Mouse (Mus musculus) limb, embryonic 12.5 days (tissue): ENCODE data around the gene Scd4. TPM values are rescaled to one million over a fixed set of nuclear protein-coding genes. Genes with fewer than 3 reads are reported as not detected.
"Not testable (repeated sequence)": the region's sequence is repeated elsewhere in the genome, so short reads cannot be mapped to it uniquely, and the experiment has no call there.

Experiments
- ATAC-seq: fragments of 200-750 bp; cut with Nextera tagmentation; 2 replicates; pipeline ENCODE4 v1.8.0; 2017; ENCODE audit warnings: low read depth, moderate TSS enrichment; ENCODE audit not compliant: insufficient number of reproducible peaks, insufficient read depth, low FRiP score, low TSS enrichment
- H3K27ac ChIP-seq: fragments of 300-500 bp; sonication (generic); 2 replicates; pipeline ENCODE4 v1.5.1; 2016; ENCODE audit warnings: mild to moderate bottlenecking, moderate library complexity
- H3K27me3 ChIP-seq: fragments of 300-500 bp; sonication (generic); 2 replicates; pipeline ENCODE4 v1.6.1; 2016; ENCODE audit warnings: mild to moderate bottlenecking, moderate library complexity
- H3K36me3 ChIP-seq: fragments of 300-500 bp; sonication (generic); 2 replicates; pipeline ENCODE4 v1.6.1; 2016; ENCODE audit warnings: mild to moderate bottlenecking, moderate library complexity
- H3K4me1 ChIP-seq: fragments of 300-500 bp; sonication (generic); replicated peaks from 2 replicates; pipeline ENCODE4 v1.6.1; 2016
- H3K4me2 ChIP-seq: fragments of 300-500 bp; sonication (generic); 2 replicates; pipeline ENCODE4 v1.6.1; 2016; ENCODE audit warnings: mild to moderate bottlenecking, moderate library complexity
- H3K4me3 ChIP-seq: fragments of 300-500 bp; sonication (generic); replicated peaks from 2 replicates; pipeline ENCODE4 v1.5.1; 2016; ENCODE audit warnings: mild to moderate bottlenecking
- H3K9ac ChIP-seq: fragments of 300-500 bp; sonication (generic); replicated peaks from 2 replicates; pipeline ENCODE4 v1.6.1; 2016; ENCODE audit warnings: mild to moderate bottlenecking, moderate library complexity
- H3K9me3 ChIP-seq: fragments of 300-500 bp; sonication (generic); 2 replicates; pipeline ENCODE4 v1.6.1; 2016; ENCODE audit warnings: mild to moderate bottlenecking, moderate library complexity
- WGBS: fragments of 180-500 bp; shearing (Covaris S2); methylation state at CpG from one replicate; pipeline ENCODE4 v1.1.7; 2016; 5-methylcytosine and 5-hydroxymethylcytosine counted together
- polyA plus RNA-seq: library from polyadenylated mRNA; unstranded; fragments of >200 nt; fragmentation: Nextera tagmentation; extraction: Ambion mirVana; gene quantifications from 2 replicates; pipeline ENCODE4 v1.2.1, GENCODE M21; 2016

Gene Scd4
- polyA plus RNA-seq, 1 experiment from 2014 or later: 0.06 TPM

DNA sequence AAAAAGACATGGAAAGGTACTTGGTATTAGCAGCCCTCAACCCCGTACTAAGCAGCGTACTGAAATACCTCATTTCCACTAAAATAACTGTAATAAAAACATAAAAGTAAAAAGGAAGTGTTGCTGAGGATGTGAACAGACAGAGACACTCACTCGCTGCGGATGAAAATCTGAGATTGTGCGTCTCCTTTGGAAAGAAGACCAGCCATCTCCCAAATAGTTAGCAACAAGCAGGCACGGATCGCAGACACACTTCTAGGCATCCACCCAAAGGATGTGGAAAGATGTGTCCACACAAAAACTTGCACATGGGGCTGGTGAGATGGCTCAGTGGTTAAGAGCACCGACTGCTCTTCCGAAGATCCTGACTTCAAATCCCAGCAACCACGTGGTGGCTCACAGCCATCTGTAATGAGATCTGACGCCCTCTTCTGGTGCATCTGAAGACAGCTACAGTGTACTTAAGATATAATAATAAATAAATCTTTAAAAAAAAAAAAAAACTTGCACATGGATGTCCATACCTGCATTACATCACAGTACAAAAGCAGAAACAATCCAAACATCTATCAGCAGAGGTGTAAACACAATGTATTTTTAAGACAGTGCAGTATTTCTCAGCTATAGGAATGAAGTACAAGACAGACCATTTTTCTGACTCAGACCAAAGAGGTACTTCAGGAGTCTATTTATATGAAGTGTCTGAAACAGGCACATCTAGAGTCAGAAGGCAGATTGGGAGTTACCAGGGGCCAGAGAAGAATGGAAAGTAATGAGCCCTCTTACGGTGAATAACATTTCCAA lies 23.3 kb upstream of the Scd4 start:
- Histone ChIP-seq H3K4me2 (no peak overlapping the region), H3K27me3 (no peaks in the 10 kb centered on the region), H3K9me3 (no peaks in the 10 kb centered on the region), H3K9ac (no peak overlapping the region), H3K36me3 (peaks cover 48% of the 10 kb centered on the region), H3K27ac (no peak overlapping the region), H3K4me1 (peaks cover 6% of the 10 kb centered on the region; the same call in 1 of the 2 replicates), H3K4me3 (no peak overlapping the region)
- no peak for ATAC-seq
- WGBS: 78% methylated on average over 12 of the region's 12 CpGs

DNA sequence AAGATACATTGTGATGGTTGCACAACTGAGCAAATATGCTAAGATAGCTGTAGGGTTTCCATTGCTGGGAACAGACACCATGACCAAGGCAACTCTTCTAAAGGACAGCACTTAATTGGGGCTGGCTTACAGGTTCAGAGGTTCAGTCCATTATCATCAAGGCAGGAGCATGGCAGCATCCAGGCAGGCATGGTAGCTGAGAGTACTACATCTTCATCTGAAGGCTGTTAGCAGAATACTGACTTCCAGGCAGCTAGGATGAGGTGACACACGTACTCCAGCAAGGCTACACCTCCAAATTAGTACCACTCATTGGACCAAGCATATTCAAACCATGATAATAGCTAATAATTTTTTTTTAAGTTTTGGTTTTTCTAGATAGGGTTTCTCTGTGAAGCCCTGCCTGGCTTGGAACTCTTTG lies 22.7 kb upstream of the Scd4 start:
- not testable (repeated sequence) for H3K9me3 ChIP-seq, H3K9ac ChIP-seq, H3K27ac ChIP-seq, ATAC-seq, H3K4me1 ChIP-seq, H3K27me3 ChIP-seq, H3K4me2 ChIP-seq, H3K4me3 ChIP-seq
- peaks cover 42% of the 10 kb centered on the region for H3K36me3 ChIP-seq
- WGBS: 96% methylated on average over 1 of the region's 1 CpGs

DNA sequence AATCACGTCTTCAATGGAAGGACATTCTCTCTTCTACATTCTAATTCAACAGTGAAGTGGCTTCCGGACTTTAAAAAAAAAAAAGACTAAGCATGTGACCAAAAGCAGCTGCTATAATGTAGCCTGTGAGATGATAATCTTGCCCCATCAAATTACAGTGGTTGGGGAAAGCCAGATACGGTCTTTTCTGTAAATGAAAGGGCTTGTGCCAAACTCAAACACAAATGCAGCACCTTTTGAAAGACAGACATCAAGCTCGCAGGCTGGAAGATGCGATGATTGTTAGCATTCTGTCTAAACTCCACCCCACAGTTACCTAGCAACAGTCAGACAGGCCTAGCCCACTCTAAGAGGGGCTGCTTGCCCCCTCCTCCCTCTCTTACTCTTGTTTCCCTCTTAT lies 22.1 kb upstream of the Scd4 start:
- ATAC-seq: no peak
- Histone ChIP-seq H3K4me1 (peaks cover 14% of the 10 kb centered on the region; the same call in 1 of the 2 replicates), H3K27me3 (no peaks in the 10 kb centered on the region), H3K36me3 (peaks cover 36% of the 10 kb centered on the region), H3K4me2 (no peak overlapping the region), H3K9ac (no peak overlapping the region), H3K9me3 (no peaks in the 10 kb centered on the region), H3K27ac (no peak overlapping the region), H3K4me3 (no peak overlapping the region)
- 68% methylated on average over 5 of the region's 5 CpGs for WGBS

DNA sequence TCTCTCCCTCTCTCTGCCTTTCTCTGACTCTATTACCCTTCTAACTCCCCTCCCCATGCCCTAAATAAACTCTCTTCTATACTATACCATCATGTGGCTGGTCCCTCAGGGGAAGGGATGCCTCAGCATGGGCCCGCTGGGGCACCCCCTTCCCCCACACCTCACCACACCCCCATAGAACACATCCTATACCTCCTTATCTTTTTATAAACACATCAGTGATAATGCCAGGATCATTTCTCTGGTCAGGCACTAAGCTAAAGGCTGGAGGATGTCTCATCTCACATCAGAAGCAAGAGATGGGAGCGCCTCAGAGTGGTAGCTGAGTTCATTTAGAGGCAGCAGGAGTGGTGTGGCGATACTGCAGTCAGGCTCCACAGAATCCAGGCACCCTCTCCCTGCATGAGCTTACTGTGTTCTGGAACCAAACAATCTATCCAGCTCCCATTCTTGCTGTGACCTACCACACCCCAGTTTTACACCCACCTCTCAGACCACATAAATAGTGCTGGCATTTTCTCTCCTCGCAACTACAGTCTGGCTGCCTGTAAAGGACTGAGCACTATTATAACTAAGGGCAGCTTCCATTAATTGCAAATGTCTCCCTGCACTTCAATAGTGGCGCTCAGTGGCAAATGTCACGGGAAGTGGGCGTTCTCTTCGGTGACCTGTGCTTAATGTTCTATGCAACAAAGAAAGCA lies 21.4 kb upstream of the Scd4 start:
- 83% methylated on average over 8 of the region's 8 CpGs for WGBS
- H3K27ac ChIP-seq: 0 out of 2 replicates have a peak overlapping the region, but pooled peaks have one; percentile 8

DNA sequence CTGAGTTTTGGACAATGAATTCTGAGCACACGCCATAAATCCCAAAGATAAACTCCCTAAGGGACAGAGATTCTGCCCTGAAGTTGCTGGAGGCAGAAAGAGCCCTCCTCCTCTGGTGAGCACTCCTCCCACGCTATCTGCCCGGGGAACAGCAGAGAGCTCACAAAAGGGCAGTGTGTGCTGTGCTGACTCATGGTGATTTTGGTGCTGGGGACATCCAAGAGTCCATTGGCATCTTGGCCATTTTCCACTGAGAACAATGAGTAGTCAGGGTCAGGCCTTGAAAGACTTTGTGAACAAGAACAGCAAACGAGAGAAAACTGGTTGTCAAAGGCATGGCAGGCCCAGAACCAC lies 20.9 kb upstream of the Scd4 start:
- Histone ChIP-seq H3K27ac (0 out of 2 replicates have a peak overlapping the region, but pooled peaks have one; percentile 8), H3K9me3 (no peaks in the 10 kb centered on the region), H3K9ac (no peak overlapping the region), H3K27me3 (no peaks in the 10 kb centered on the region), H3K4me1 (peaks cover 17% of the 10 kb centered on the region; the same call in 1 of the 2 replicates), H3K4me2 (no peak overlapping the region), H3K4me3 (no peak overlapping the region), H3K36me3 (peaks cover 24% of the 10 kb centered on the region)
- no peak for ATAC-seq
- WGBS: 69% methylated on average over 4 of the region's 4 CpGs

More for the DNA sequence above, 21.4 kb upstream of the Scd4 start:
- peaks cover 14% of the 10 kb centered on the region; the same call in 1 of the 2 replicates for H3K4me1 ChIP-seq
- no peaks in the 10 kb centered on the region for H3K27me3 ChIP-seq
- ATAC-seq: no peak
- no peak overlapping the region for H3K4me2 ChIP-seq
- H3K9ac ChIP-seq: no peak overlapping the region
- H3K36me3 ChIP-seq: peaks cover 29% of the 10 kb centered on the region
- H3K4me3 ChIP-seq: no peak overlapping the region
- H3K9me3 ChIP-seq: no peaks in the 10 kb centered on the region

DNA sequence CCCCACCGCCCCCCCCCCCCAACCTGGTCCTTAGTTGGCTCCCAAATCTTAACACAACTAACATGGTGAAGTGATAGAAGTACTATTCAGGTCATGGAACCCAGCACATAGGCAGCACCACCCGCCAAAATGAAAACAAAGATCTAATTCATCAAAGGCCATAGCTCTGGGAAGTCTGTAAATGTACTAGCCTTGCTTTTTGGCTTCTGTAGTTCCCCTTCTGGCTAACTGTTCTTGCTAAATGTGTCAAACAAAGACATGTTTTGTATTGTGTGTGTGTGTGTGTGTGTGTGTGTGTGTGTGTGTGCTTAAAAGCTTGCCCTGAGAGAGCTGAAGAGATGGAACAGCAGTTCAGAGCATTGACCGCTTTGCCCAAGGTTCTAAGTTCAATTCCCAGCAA lies 19.8 kb upstream of the Scd4 start:
- Histone ChIP-seq H3K27me3 (no peaks in the 10 kb centered on the region), H3K4me1 (peaks cover 17% of the 10 kb centered on the region; the same call in 1 of the 2 replicates), H3K4me3 (no peak overlapping the region), H3K4me2 (no peak overlapping the region), H3K36me3 (peaks cover 13% of the 10 kb centered on the region), H3K9ac (no peak overlapping the region), H3K27ac (no peak overlapping the region), H3K9me3 (no peaks in the 10 kb centered on the region)
- no peak for ATAC-seq
- WGBS: 72% methylated on average over 3 of the region's 3 CpGs

DNA sequence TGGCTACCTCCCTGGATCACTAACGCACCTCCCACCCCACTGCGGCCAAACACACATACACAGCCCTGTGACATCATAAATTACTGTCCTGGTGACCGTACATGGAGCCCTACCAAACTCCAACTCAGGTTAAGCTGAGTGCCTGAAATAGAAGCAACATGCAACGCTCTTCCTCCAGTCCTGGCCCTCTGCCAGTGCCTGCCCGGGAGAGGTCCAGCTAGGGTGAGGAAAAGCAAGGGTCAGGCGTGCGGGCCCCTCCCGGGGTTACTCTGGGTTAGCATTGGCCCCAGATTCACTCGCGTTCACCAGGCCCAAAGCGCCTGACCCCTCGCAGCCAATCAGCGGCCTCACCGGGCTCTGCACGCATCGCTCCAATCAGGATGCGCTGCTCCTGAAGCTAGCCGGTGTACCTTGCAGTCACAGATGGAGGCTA lies 18.5 kb upstream of the Scd4 start:
- 1% methylated on average over 18 of the region's 18 CpGs for WGBS
- Histone ChIP-seq H3K4me1 (peaks cover 17% of the 10 kb centered on the region; the same call in 1 of the 2 replicates), H3K4me3 (peak overlapping the region; percentile 56), H3K9me3 (0 out of 2 replicates have a peak, but pooled peaks cover 6% of the 10 kb centered on the region), H3K27ac (peak overlapping the region; percentile 82), H3K9ac (peak overlapping the region; percentile 56), H3K36me3 (peaks cover 3% of the 10 kb centered on the region; the same call in 1 of the 2 replicates), H3K27me3 (no peaks in the 10 kb centered on the region), H3K4me2 (peak overlapping the region; percentile 83)
- peak; percentile 88 for ATAC-seq

DNA sequence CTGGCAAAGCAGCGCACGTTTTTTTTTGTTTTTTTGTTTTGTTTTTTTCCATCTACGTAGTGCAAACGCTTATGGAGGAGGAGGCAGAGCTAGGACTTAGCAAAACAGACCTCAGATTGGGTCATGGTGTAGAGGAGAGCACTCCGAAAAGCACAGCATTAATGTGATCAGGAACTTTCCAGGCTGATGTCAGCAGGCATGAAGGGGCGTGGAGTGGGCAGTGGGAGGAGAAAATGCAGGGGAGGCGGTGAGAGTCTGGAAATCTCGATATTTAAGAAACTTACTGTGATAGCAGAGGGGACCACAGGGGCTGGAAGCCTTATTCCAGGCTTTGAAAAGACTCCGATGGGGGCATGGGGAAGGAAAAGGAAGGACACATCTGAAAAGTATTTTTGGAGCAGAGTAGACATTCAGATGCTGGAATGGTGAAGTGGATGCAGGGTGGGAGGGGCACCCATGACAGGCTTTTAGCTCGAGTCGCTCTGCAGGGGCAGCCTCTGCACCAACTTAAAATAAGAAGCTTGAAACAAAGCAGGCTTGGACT lies 17.9 kb upstream of the Scd4 start:
- Histone ChIP-seq H3K9ac (peak overlapping the region; percentile 56), H3K4me1 (peaks cover 17% of the 10 kb centered on the region; the same call in 1 of the 2 replicates), H3K4me3 (peak overlapping the region; percentile 56), H3K27me3 (no peaks in the 10 kb centered on the region), H3K9me3 (0 out of 2 replicates have a peak, but pooled peaks cover 9% of the 10 kb centered on the region), H3K36me3 (no peaks in the 10 kb centered on the region), H3K27ac (peak overlapping the region; percentile 82), H3K4me2 (peak overlapping the region; percentile 83)
- peak; percentile 77; the same call in 1 of the 2 replicates for ATAC-seq
- 1% methylated on average over 11 of the region's 11 CpGs for WGBS

DNA sequence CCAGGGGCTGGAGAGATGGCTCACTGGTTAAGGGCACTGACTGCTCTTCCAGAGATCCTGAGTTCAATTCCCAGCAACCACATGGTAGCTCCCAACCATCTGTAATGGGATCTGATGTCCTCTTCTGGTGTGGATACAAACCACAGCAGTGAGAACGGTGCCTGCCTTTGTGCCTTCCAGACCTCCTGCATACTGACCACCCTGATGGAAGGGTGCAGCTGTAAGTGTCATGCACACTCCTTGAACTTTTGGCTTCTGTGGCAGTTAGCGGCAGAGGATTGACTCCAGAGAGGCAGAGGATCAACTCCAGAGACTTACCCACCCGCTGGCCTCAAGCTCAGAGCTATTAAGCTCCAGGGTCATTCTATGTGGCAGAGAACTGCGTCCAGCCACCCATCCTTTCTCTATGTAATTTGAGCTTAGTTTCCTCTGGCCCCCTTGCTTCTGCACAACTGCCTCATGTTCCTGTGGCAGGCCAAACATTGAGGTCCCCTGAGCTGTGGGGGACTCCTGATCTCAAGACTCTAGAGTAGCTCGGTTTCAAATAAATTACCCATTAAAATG lies 16.1 kb upstream of the Scd4 start:
- no peak for ATAC-seq
- Histone ChIP-seq H3K9me3 (0 out of 2 replicates have a peak, but pooled peaks cover 9% of the 10 kb centered on the region), H3K4me1 (peaks cover 17% of the 10 kb centered on the region; the same call in 1 of the 2 replicates), H3K4me2 (no peak overlapping the region), H3K4me3 (no peak overlapping the region), H3K27me3 (no peaks in the 10 kb centered on the region), H3K27ac (no peak overlapping the region), H3K36me3 (no peaks in the 10 kb centered on the region), H3K9ac (no peak overlapping the region)
- 36% methylated on average over 5 of the region's 5 CpGs for WGBS

DNA sequence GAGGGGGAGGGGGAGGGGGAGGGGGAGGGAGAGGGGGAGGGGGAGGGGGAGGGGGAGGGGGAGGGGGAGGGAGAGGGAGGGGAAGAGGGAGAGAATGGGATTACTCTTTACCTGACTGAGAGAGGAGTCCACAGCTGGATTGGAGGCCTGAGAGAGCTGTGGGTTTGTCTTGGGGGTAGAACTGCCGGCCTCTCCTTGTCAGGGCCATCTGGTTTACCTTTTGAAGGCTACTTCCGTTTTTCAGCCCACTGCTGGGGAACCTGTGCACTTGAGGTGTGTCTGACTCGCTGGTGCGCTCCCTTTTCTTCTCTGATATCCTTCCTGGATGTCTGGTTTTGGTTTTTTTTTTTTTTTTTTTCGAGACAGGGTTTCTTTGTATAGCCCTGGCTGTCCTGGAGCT lies 15.5 kb upstream of the Scd4 start:
- WGBS: 75% methylated on average over 5 of the region's 5 CpGs
- Histone ChIP-seq H3K27ac (no peak overlapping the region), H3K9ac (no peak overlapping the region), H3K9me3 (0 out of 2 replicates have a peak, but pooled peaks cover 9% of the 10 kb centered on the region), H3K27me3 (no peaks in the 10 kb centered on the region), H3K4me2 (no peak overlapping the region), H3K4me1 (peaks cover 17% of the 10 kb centered on the region; the same call in 1 of the 2 replicates), H3K36me3 (no peaks in the 10 kb centered on the region), H3K4me3 (no peak overlapping the region)
- ATAC-seq: no peak

DNA sequence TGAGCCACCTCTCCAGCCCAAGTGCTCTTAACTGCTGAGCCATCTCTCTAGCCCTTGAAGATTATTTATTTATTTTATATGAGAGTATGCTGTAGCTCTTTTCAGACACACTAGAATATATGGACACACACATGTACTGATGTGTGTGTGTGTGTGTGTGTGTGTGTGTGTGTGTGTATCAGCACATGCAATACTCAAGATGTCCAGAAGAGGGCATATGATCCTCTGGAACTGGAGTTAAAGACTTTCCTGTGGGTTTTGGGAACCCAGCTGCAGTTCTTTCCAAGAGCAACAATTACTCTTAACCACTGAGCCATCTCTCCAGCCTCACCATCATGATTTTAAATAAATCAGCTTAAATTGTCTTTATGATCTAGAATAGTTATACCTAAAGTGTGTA lies 14.3 kb upstream of the Scd4 start:
- no peaks in the 10 kb centered on the region for H3K36me3 ChIP-seq
- no peak overlapping the region for H3K4me2 ChIP-seq

More for the DNA sequence above, 14.3 kb upstream of the Scd4 start:
- Histone ChIP-seq H3K9me3 (0 out of 2 replicates have a peak, but pooled peaks cover 9% of the 10 kb centered on the region), H3K4me1 (peaks cover 17% of the 10 kb centered on the region; the same call in 1 of the 2 replicates), H3K9ac (no peak overlapping the region), H3K27me3 (no peaks in the 10 kb centered on the region), H3K27ac (no peak overlapping the region), H3K4me3 (no peak overlapping the region)
- ATAC-seq: no peak
